Mouse (Mus musculus) erythroblast, embryonic 14.5 days (primary cell): ENCODE measurements around the gene Spon1. TPM values are rescaled to one million over a fixed set of nuclear protein-coding genes. Genes with fewer than 3 reads are reported as not detected.

Experiments used
- H3K27me3 ChIP-seq: 2 replicates; pipeline ENCODE4 v1.6.1; 2012; ENCODE audit warnings: inconsistent platforms; ENCODE audit not compliant: control insufficient read depth
- H3K36me3 ChIP-seq: 2 replicates; pipeline ENCODE4 v1.6.1; 2012; ENCODE audit warnings: mild to moderate bottlenecking, inconsistent platforms; ENCODE audit not compliant: control insufficient read depth
- H3K4me1 ChIP-seq: 2 replicates; pipeline ENCODE4 v1.6.1; 2012; ENCODE audit warnings: inconsistent platforms; ENCODE audit not compliant: control insufficient read depth
- H3K4me3 ChIP-seq: replicated peaks from 2 replicates; pipeline ENCODE3; 2012; ENCODE audit warnings: moderate library complexity, mild to moderate bottlenecking, inconsistent platforms
- H3K9me3 ChIP-seq: 2 replicates; pipeline ENCODE4 v1.6.1; 2012; ENCODE audit warnings: low read length, inconsistent platforms, mixed read lengths; ENCODE audit not compliant: control insufficient read depth
- GATA1 ChIP-seq: IDR thresholded peaks from 2 replicates; pipeline ENCODE4 v1.6.1; 2012; ENCODE audit warnings: low read length, inconsistent platforms, mixed read lengths
- TAL1 ChIP-seq: IDR thresholded peaks from 3 replicates; pipeline ENCODE4 v1.6.1; 2012; ENCODE audit warnings: low read length, inconsistent platforms, mixed read lengths
- polyA plus RNA-seq: library from polyadenylated mRNA; stranded (reverse); fragments of >175 nt; gene quantifications from 2 replicates; pipeline ENCODE4 v1.2.3, GENCODE M21; 2012

Spon1 gene
- polyA plus RNA-seq, 1 experiment = not detected

DNA sequence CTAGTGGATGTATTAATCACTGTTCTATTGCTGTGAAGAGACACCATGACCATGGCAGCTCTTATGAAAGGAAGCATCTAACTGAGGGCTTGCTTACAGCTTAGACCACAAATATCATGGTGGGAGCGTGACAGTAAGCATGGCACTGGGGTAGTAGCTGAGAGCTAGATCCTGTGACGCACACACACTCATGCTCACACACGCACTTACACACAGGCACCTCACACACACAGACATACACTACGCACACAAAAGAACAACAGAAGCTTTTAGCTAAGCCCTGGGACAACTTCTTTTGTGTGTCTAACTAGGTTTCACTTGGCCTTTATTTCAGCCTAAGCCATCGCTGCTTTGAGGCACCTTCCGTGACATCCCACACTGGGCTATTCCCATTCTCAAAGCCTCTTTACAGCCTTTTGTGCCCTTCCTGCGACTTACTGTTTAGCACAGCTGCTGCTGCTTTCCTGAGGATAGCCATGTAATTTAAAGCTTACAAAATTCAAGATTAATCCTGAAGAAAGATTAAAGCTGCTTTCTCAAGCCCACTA lies 138.6 kb downstream of the Spon1 start:
- Histone ChIP-seq H3K9me3 (no peaks in the 10 kb centered on the region), H3K4me1 (no peaks in the 10 kb centered on the region), H3K36me3 (no peaks in the 10 kb centered on the region), H3K4me3 (no peak overlapping the region), H3K27me3 (no peaks in the 10 kb centered on the region)
- TF ChIP-seq TAL1 = no peak
- no peak for TF ChIP-seq GATA1

DNA sequence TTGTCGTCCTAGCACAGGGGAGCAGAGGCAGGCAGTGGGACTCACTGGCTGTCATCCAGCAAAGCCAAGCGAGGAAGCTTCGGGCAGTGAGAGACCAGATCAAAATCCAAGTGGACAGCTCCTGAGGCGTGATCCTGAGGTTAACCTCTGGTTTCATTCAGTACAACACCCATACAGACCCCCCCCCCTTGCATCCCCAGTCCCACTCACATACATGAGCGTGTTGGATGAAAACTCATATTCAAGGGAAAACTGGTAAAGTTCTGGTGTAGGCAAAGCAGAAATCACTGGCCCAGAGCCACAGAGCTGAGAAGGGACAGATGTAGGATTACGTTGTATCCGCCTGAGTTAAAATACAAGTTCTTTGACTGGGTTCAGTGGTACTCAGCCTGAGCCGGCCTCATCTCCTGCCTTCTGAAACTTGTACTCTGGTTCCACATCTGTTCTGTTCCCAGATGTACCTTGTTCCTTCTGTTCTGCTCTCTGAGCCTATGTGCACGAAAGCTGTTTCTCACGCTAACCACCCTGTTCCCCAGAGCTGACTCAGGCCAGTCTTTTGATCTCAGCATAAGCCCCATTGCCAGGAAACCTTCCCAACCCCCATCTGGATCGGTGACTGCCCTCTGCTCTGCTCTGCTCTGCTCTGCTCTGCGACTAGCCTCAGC lies 143.5 kb downstream of the Spon1 start:
- Histone ChIP-seq H3K4me3 (no peak overlapping the region), H3K36me3 (no peaks in the 10 kb centered on the region), H3K4me1 (no peaks in the 10 kb centered on the region), H3K27me3 (no peaks in the 10 kb centered on the region), H3K9me3 (no peaks in the 10 kb centered on the region)
- TF ChIP-seq GATA1 (no peak), TAL1 (no peak)

DNA sequence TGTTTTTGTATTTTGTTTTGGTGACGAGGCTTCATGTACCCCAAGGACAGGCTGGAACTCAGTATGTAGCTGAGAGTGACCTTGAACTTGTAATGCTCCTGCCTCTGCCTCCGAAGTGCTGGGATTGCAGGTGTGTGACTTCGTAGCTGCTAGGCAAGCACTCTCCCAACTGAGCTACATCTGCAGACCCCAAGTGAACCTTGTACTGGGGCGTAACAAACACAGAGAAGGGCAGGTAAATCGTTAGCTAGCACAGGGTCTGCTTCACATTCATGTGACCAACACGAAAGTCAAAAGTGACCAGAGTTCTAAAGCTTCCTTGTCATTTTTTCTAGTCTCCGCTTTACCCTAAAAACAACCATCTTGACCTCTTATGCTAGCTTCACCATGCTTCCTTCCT lies 145.1 kb downstream of the Spon1 start:
- H3K4me1 ChIP-seq = no peaks in the 10 kb centered on the region
- no peaks in the 10 kb centered on the region for H3K9me3 ChIP-seq
- H3K27me3 ChIP-seq = no peaks in the 10 kb centered on the region
- H3K4me3 ChIP-seq = no peak overlapping the region
- no peak for TF ChIP-seq TAL1
- TF ChIP-seq GATA1 = no peak
- no peaks in the 10 kb centered on the region for H3K36me3 ChIP-seq

DNA sequence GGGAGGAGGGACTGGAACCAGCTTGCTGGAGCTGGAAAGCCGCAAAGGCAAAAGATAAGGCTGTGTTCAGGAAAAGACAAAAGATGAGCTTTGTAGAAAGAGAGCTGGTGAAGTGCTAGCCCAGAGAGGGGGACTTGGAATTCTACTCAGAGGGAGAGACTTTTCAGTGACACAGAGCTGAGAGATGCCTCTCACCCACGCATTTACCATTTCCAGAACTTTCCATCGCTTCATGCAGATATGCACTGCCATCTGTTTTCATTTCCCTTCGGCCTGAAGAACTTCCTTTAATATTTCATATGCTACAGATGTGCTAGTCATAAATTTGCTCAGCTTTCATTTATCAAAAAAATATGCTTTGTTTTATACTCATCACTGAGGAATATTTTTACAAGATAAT lies 150.1 kb downstream of the Spon1 start:
- Histone ChIP-seq H3K27me3 (no peaks in the 10 kb centered on the region), H3K4me3 (no peak overlapping the region), H3K9me3 (no peaks in the 10 kb centered on the region), H3K4me1 (no peaks in the 10 kb centered on the region), H3K36me3 (no peaks in the 10 kb centered on the region)
- TF ChIP-seq TAL1 (no peak), GATA1 (no peak)

DNA sequence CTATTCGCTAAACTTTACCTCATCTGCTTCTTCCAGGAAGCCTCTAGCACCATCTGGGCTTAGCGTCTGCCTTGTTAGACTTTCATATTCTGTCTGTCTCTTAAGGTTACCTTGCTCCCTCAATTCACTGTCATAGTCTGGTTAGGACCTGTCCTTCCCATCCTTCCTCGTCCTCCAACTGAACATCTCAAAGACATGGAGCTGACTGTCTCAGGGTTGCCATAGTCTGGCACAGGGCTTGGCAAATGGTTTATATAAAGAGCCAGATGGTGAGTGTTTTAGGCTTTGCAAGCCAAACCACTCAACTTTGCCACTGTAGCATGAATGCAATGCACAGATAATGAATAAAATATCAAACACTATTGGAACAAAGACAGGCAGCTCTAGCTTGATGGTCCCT lies 153.1 kb downstream of the Spon1 start:
- no peak overlapping the region for H3K4me3 ChIP-seq
- no peaks in the 10 kb centered on the region for H3K27me3 ChIP-seq
- no peaks in the 10 kb centered on the region for H3K9me3 ChIP-seq
- TF ChIP-seq GATA1 (no peak), TAL1 (no peak)
- H3K4me1 ChIP-seq = no peaks in the 10 kb centered on the region
- no peaks in the 10 kb centered on the region for H3K36me3 ChIP-seq

DNA sequence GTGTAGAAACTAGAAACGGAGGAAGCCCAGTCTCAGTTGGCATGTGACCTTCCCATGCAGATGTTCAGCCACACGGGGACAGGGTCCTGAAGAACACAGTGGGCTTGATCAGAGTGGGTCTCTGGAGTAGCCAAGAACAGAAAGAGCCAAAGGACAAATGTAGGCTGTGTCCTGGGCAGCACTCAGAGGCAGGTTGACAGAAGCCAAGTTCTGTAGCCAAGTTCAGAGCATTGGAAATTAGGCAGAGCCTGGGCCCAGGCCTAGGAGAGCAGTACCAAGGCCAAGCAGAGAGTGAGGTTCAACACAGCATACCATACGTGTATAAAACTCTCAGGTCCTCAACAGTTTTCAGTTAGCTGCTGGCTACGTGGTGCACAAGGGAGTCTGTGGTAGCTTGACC lies 153.7 kb downstream of the Spon1 start:
- Histone ChIP-seq H3K4me1 (no peaks in the 10 kb centered on the region), H3K27me3 (no peaks in the 10 kb centered on the region), H3K36me3 (no peaks in the 10 kb centered on the region), H3K4me3 (no peak overlapping the region), H3K9me3 (no peaks in the 10 kb centered on the region)
- no peak for TF ChIP-seq GATA1
- TF ChIP-seq TAL1 = no peak

DNA sequence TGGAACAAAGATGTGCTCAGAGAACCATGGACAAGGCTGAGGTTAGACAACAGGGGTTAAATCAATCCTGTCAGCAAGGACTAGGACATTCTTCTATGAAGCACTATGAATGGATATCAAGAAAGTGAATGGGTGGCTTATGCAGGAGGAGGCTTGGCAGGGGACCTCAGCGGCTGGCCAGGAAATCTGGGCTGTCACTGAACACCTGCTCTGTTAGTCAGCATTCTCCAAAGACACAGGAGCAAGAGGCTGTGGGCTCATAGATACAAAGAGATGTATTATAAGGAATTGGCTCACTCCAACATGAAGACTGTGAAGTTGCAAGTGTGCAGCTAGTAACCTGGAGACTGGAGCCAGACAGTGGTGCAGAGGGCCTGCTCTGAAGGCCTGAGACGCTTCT lies 154.3 kb downstream of the Spon1 start:
- Histone ChIP-seq H3K27me3 (no peaks in the 10 kb centered on the region), H3K4me3 (no peak overlapping the region), H3K36me3 (no peaks in the 10 kb centered on the region), H3K4me1 (no peaks in the 10 kb centered on the region), H3K9me3 (no peaks in the 10 kb centered on the region)
- no peak for TF ChIP-seq TAL1
- no peak for TF ChIP-seq GATA1

DNA sequence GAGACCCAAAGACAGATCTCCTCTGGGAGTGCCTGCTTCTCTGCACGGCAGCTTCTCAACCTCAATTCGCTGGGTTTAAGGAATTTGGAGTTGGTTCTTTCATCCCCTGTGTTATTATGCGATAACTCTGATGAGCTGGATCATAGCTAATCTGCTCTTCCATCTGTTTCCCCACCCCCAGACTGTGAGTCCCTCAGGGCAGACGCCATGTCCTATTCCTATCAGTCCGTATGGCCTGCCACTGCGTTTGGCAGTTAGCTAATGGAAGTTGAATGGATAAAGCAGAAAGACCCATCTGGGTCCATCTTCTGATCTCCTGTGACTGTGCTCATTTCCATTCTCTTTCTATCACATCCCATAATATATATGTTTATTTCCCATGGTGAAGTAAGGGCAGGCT lies 158.8 kb downstream of the Spon1 start:
- no peak for TF ChIP-seq GATA1
- TF ChIP-seq TAL1 = no peak
- no peaks in the 10 kb centered on the region for H3K9me3 ChIP-seq
- no peaks in the 10 kb centered on the region for H3K4me1 ChIP-seq
- H3K27me3 ChIP-seq = no peaks in the 10 kb centered on the region
- H3K4me3 ChIP-seq = no peak overlapping the region
- no peaks in the 10 kb centered on the region for H3K36me3 ChIP-seq

DNA sequence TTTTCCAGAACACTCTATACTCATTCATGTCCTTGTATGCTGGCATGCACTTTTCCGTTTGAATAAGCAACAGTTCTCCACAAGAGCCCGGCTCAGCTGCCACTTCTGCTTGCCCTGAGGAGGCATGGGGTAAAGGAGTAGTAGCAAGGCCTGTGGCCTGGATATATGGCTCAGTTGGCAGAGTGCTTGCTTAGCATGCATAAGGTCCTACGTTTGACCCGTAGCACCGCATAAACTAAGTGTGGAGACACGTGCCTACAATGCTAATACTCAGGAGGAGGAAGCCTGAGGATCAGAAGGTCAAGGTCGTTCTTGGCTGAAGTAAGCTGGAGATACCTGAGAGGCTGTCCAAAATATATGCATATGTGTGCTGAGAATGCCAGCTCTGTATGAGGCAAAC lies 185.1 kb downstream of the Spon1 start:
- Histone ChIP-seq H3K4me3 (no peak overlapping the region), H3K27me3 (no peaks in the 10 kb centered on the region), H3K9me3 (no peaks in the 10 kb centered on the region), H3K36me3 (no peaks in the 10 kb centered on the region), H3K4me1 (no peaks in the 10 kb centered on the region)
- no peak for TF ChIP-seq GATA1
- TF ChIP-seq TAL1 = no peak

DNA sequence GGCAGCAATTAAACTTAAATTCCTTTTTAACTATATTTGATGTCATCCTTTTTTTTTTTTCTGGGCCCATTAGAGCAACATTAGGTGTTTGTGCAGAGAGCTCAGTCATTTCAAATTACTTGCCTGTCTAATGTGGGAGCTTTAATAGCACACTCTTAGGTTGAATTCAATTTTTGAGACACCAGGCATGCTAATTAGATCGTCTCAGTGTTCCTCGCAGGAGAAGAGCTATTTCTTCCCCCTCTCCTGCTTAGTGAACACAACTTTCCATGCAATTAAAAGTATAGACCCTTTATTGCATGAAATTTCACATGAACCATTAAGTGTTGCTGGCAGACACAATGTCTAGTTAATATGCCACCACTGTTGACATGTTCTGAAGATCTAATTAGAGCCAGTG lies 189.6 kb downstream of the Spon1 start:
- no peaks in the 10 kb centered on the region for H3K36me3 ChIP-seq
- H3K27me3 ChIP-seq = no peaks in the 10 kb centered on the region
- H3K4me3 ChIP-seq = no peak overlapping the region
- TF ChIP-seq TAL1 (no peak), GATA1 (no peak)
- no peaks in the 10 kb centered on the region for H3K4me1 ChIP-seq
- peaks cover 4% of the 10 kb centered on the region; the same call in 1 of the 2 replicates for H3K9me3 ChIP-seq
